Mouse (Mus musculus) gastrocnemius, postnatal 4 days (tissue): ENCODE measurements around the gene Apobec1. TPM values are rescaled to one million over a fixed set of nuclear protein-coding genes. Genes with fewer than 3 reads are reported as not detected.
"Not testable (repeated sequence)": the region's sequence is repeated elsewhere in the genome, so short reads cannot be mapped to it uniquely, and the experiment has no call there.

Experiments
- DNase-seq, 2 experiments: peaks; one replicate each; pipeline ENCODE4 v3.0.0; 2021 to 2022; ENCODE audit warnings: low spot score in 2 of 2, mixed read lengths in 2 of 2
- long read RNA-seq, 2 experiments: library from polyadenylated mRNA; stranded (forward); transcript quantifications; one replicate each; pipeline ENCODE4 v2.0.0; 2021
- total RNA-seq, 2 experiments: library from RNA; stranded (reverse); gene quantifications; 2 replicates each; pipeline ENCODE4 v1.2.3; 2021

Apobec1 gene
- 1 to 10 TPM; 3.1 to 4.6 TPM for total RNA-seq
- long read RNA-seq, experiment 1, partial matches to known transcripts = 0 of 4 reads
- long read RNA-seq, experiment 1, other reads (novel, unspliced or antisense) = 3 of 4 reads
- long read RNA-seq, experiment 2, partial matches to known transcripts = 1 of 6 reads
- long read RNA-seq, experiment 2, other reads (novel, unspliced or antisense) = 2 of 6 reads

GRCm38 (mm10) chr6:122602242-122602991 is at the start of gene Apobec1:
Gene Apobec1, minus strand, starts transcription at chr6:122602444.
- peak; percentile 23 to 68 for DNase-seq

GRCm38 (mm10) chr6:122650398-122650980 is 48.2 kb upstream of the Apobec1 start:
- no peak for DNase-seq

GRCm38 (mm10) chr6:122649903-122650302 is 47.7 kb upstream of the Apobec1 start:
- no peak for DNase-seq

GRCm38 (mm10) chr6:122644196-122644595 is 42.0 kb upstream of the Apobec1 start:
- not testable (repeated sequence) for DNase-seq

GRCm38 (mm10) chr6:122637566-122637965 is 35.3 kb upstream of the Apobec1 start:
- not testable (repeated sequence) for DNase-seq

- no peak for DNase-seq
These were observed 34.4 kb upstream of the Apobec1 start for GRCm38 (mm10) chr6:122636666-122637065.

GRCm38 (mm10) chr6:122635315-122635714 is 33.1 kb upstream of the Apobec1 start:
- no peak for DNase-seq

- DNase-seq = no peak
These were observed 31.2 kb upstream of the Apobec1 start for GRCm38 (mm10) chr6:122633411-122633810.

GRCm38 (mm10) chr6:122627469-122628108 is 25.3 kb upstream of the Apobec1 start:
- no peak for DNase-seq

GRCm38 (mm10) chr6:122626110-122626509 is 23.9 kb upstream of the Apobec1 start, which contains the start of gene Dppa3:
Gene Dppa3, plus strand, starts transcription at chr6:122626410.
- no peak for DNase-seq

GRCm38 (mm10) chr6:122625156-122625555 is 22.9 kb upstream of the Apobec1 start:
- no peak for DNase-seq

GRCm38 (mm10) chr6:122624480-122624879 is 22.2 kb upstream of the Apobec1 start:
- DNase-seq = no peak

- DNase-seq = no peak
These were observed 18.8 kb upstream of the Apobec1 start for GRCm38 (mm10) chr6:122621066-122621465.

- DNase-seq = no peak
These were observed 13.8 kb upstream of the Apobec1 start for GRCm38 (mm10) chr6:122616022-122616421.

- DNase-seq = no peak
These were observed 11.8 kb upstream of the Apobec1 start for GRCm38 (mm10) chr6:122614047-122614446.

- DNase-seq = no peak
These were observed 10.2 kb upstream of the Apobec1 start for GRCm38 (mm10) chr6:122612426-122612825.

GRCm38 (mm10) chr6:122609771-122610170 is 7.5 kb upstream of the Apobec1 start, which contains the start of gene Gdf3:
Gene Gdf3, minus strand, starts transcription at chr6:122610087.
- no peak for DNase-seq

- DNase-seq = no peak
These were observed 7.1 kb upstream of the Apobec1 start for GRCm38 (mm10) chr6:122609377-122609728.

GRCm38 (mm10) chr6:122608434-122609376 is 6.5 kb upstream of the Apobec1 start:
- DNase-seq = no peak

- no peak for DNase-seq
These were observed 5.5 kb upstream of the Apobec1 start for GRCm38 (mm10) chr6:122607700-122608099.

- DNase-seq = no peak
These were observed 4.4 kb upstream of the Apobec1 start for GRCm38 (mm10) chr6:122606661-122607060.
